Mouse (Mus musculus): ENCODE measurements around the gene AU022252. TPM values are rescaled to one million over a fixed set of nuclear protein-coding genes. Genes with fewer than 3 reads are reported as not detected.

Gene AU022252
- polyA plus RNA-seq (2014; fragmentation: Illumina TruSeq; extraction: RNeasy Lipid Tissue Mini Kit (QIAGEN cat#74804); ENCODE audit: low read depth, low replicate concordance) = 10.2 TPM

DNA sequence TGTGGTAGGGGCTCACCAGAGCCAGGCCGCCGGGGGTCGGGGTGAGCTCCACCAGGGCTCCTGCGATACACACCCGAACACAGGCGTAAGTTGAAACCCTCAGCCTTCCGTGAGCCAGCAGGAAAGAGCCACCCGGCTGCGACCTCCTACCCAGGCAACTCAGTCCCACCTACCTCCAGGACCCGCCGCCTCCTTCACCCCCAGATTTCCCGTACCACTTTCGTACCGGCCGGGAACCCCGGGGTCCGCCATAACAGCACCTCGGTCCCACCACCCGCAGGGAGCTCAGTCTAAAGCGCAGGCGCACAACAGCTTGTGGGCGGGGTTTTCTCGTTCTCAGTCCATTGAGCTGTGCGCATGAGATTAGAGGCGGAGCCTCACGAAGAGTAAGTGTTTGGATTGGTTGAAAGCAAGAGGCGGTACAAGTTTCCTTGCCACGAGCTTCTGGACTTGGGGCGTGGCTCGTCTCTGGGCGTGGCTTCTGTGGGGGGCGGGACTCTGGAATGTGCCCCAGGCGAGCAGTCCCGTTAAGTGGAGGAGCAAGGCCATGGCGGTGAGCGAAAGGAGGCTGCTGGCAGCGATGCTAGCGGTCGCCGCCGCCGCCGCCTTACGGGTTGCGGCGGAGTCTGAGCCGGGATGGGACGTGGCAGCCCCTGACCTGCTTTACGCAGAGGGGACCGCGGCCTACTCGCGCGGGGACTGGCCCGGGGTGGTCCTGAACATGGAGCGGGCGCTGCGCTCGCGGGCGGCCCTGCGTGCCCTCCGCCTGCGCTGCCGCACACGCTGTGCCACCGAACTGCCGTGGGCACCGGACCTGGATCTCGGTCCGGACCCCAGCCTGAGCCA lies at the start of gene AU022252, which contains the start of gene P3h1:
TSS of gene AU022252 (minus strand) at position 303 of the 846 bp plus-strand sequence.
TSS of gene P3h1 (plus strand) at position 506 of the 846 bp plus-strand sequence.

GRCm38 (mm10) chr4:119255351-119255750 lies 22.8 kb upstream of the AU022252 start, which contains the start of gene Cldn19:
TSS of gene Cldn19 (plus strand) at chr4:119255414.

DNA sequence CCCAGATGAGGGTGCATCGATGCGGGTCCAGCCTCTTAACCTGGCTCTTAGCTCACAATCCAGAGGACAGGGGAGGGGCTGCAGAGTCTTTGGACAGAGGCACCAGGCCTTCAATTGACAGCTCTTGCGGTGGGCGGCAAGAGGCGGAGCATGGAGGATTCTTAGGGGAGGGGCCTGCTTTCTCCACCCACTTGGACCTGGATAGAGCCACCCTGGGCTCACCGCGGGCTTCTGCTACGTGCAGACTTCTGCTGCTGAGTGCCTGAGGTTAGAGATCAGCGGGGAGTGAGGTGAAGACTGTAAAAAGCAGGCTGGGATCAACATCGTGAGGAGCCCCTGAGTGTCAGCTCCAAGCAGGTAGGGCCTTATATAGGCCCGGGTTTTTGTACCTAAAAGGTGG lies 14.3 kb downstream of the AU022252 start, which contains the start of gene Tmem269:
TSS of gene Tmem269 (minus strand) at position 49 of the 400 bp plus-strand sequence.

GRCm38 (mm10) chr4:119194909-119195581 lies 37.5 kb downstream of the AU022252 start, which contains the start of gene Svbp:
TSS of gene Svbp (plus strand) at chr4:119195306.

DNA sequence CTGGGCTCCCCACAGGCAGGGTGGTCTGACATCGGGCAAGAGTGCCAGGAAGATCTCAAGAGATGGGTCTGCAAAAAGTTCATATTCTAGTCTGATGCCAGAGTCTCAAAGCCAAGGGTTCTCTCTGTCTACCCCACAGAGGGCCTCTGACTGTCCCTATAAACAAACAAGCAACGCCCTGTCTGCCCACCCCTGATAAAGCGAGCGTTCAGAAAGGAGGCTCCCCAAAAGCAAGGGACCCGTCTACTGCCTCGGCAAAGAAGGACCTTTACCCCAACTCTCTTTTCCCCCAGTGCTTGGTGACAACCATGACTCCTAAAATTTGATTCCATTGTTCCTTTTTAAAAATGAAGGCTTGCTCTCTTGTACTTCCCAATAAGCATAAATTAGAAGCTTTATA lies 42.6 kb downstream of the AU022252 start, which contains the start of gene Ermap:
TSS of gene Ermap (minus strand) at position 148 of the 400 bp plus-strand sequence.

DNA sequence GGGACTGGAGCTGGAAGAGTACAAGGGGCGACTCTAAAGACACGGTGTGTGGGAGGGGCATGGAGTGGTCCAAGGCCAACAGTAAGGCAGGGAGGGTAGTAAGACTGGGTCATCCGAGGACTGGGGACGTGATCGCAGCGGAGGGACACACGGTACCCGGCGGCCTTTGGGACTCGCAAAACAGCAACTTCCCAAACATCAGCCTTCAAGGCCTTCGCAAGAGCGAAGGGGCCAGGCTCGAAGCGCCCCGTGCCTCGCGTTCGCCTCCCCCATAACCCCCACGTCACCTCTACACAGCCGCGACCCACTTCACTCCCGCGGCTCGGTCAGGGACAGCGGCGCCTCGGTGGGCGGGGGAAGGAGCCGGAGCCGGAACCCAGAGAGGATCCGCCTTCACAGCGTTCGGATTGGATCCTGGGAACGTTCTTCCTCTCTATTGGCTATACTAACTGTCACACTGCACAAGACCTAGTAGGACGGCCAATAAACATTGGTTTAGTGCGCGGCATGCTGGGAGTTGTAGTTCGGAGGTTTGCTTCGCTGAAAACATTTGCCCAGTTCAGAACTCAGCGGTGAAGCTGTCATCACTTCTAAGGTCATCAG lies 58.6 kb downstream of the AU022252 start, which contains the start of gene Zfp691:
TSS of gene Zfp691 (minus strand) at position 345 of the 603 bp plus-strand sequence.

Other genes starting within 250 kb of the AU022252 start
- 15.8 TPM for gene Slc2a1, start 124.0 kb downstream of the AU022252 start, polyA plus RNA-seq (2014; fragmentation: Illumina TruSeq; extraction: RNeasy Lipid Tissue Mini Kit (QIAGEN cat#74804); ENCODE audit: low read depth, low replicate concordance)
- gene Zfp691, start 58.5 kb downstream of the AU022252 start, polyA plus RNA-seq (2014; fragmentation: Illumina TruSeq; extraction: RNeasy Lipid Tissue Mini Kit (QIAGEN cat#74804); ENCODE audit: low read depth, low replicate concordance) = 4.2 TPM
- 0.47 TPM for gene Ermap, start 42.7 kb downstream of the AU022252 start, polyA plus RNA-seq (2014; fragmentation: Illumina TruSeq; extraction: RNeasy Lipid Tissue Mini Kit (QIAGEN cat#74804); ENCODE audit: low read depth, low replicate concordance)
- 29.4 TPM for gene Svbp, start 37.4 kb downstream of the AU022252 start, polyA plus RNA-seq (2014; fragmentation: Illumina TruSeq; extraction: RNeasy Lipid Tissue Mini Kit (QIAGEN cat#74804); ENCODE audit: low read depth, low replicate concordance)
- gene Tmem269, start 14.5 kb downstream of the AU022252 start, polyA plus RNA-seq (2014; fragmentation: Illumina TruSeq; extraction: RNeasy Lipid Tissue Mini Kit (QIAGEN cat#74804); ENCODE audit: low read depth, low replicate concordance) = 2.3 TPM
- gene P3h1, start 203 bp upstream of the AU022252 start, polyA plus RNA-seq (2014; fragmentation: Illumina TruSeq; extraction: RNeasy Lipid Tissue Mini Kit (QIAGEN cat#74804); ENCODE audit: low read depth, low replicate concordance) = 14.7 TPM
- 0.07 TPM for gene Cldn19, start 22.7 kb upstream of the AU022252 start, polyA plus RNA-seq (2014; fragmentation: Illumina TruSeq; extraction: RNeasy Lipid Tissue Mini Kit (QIAGEN cat#74804); ENCODE audit: low read depth, low replicate concordance)
- gene Ybx1, start 61.9 kb upstream of the AU022252 start, polyA plus RNA-seq (2014; fragmentation: Illumina TruSeq; extraction: RNeasy Lipid Tissue Mini Kit (QIAGEN cat#74804); ENCODE audit: low read depth, low replicate concordance) = 397 TPM
- gene Ppih, start 87.8 kb upstream of the AU022252 start, polyA plus RNA-seq (2014; fragmentation: Illumina TruSeq; extraction: RNeasy Lipid Tissue Mini Kit (QIAGEN cat#74804); ENCODE audit: low read depth, low replicate concordance) = 20.0 TPM
- 16.1 TPM for gene Ccdc30, start 182.8 kb upstream of the AU022252 start, polyA plus RNA-seq (2014; fragmentation: Illumina TruSeq; extraction: RNeasy Lipid Tissue Mini Kit (QIAGEN cat#74804); ENCODE audit: low read depth, low replicate concordance)
- gene Ppcs, start 189.7 kb upstream of the AU022252 start, polyA plus RNA-seq (2014; fragmentation: Illumina TruSeq; extraction: RNeasy Lipid Tissue Mini Kit (QIAGEN cat#74804); ENCODE audit: low read depth, low replicate concordance) = 15.9 TPM
- gene Zmynd12, start 190.1 kb upstream of the AU022252 start, polyA plus RNA-seq (2014; fragmentation: Illumina TruSeq; extraction: RNeasy Lipid Tissue Mini Kit (QIAGEN cat#74804); ENCODE audit: low read depth, low replicate concordance) = 2.6 TPM

All from adipose tissue, adult 10 weeks (tissue).